Mouse (Mus musculus) ES-E14 (cell line): Measurements from ENCODE around the gene Commd3.

Experiments used
- CHD2 ChIP-seq: IDR thresholded peaks from 2 replicates; pipeline ENCODE4 v1.6.1; 2014; ENCODE audit warnings: mild to moderate bottlenecking, low read depth, low read length, inconsistent platforms
- HCFC1 ChIP-seq: IDR thresholded peaks from 2 replicates; pipeline ENCODE4 v1.6.1; 2012; ENCODE audit warnings: low read length, inconsistent platforms, borderline replicate concordance; ENCODE audit not compliant: insufficient read depth
- MAFK ChIP-seq: IDR thresholded peaks from 2 replicates; pipeline ENCODE4 v1.6.1; 2014; ENCODE audit warnings: mild to moderate bottlenecking, low read depth, low read length, inconsistent platforms; ENCODE audit not compliant: insufficient read depth
- ZC3H11A ChIP-seq: IDR thresholded peaks from 2 replicates; pipeline ENCODE4 v1.6.1; 2012; ENCODE audit warnings: low read depth, mild to moderate bottlenecking, inconsistent platforms, low read length, borderline replicate concordance
- ZNF384 ChIP-seq: IDR thresholded peaks from 2 replicates; pipeline ENCODE4 v1.6.1; 2012; ENCODE audit warnings: low read depth, low read length, inconsistent platforms

- TF ChIP-seq CHD2 = no peak
- TF ChIP-seq MAFK = no peak
- TF ChIP-seq ZC3H11A = no peak
- TF ChIP-seq HCFC1 = no peak
- TF ChIP-seq ZNF384 = no peak
Measured at GRCm38 (mm10) chr2:18686386-18686785, 14.2 kb downstream of the Commd3 start.
